Mouse (Mus musculus): ENCODE measurements around the gene Nppa.

DNA sequence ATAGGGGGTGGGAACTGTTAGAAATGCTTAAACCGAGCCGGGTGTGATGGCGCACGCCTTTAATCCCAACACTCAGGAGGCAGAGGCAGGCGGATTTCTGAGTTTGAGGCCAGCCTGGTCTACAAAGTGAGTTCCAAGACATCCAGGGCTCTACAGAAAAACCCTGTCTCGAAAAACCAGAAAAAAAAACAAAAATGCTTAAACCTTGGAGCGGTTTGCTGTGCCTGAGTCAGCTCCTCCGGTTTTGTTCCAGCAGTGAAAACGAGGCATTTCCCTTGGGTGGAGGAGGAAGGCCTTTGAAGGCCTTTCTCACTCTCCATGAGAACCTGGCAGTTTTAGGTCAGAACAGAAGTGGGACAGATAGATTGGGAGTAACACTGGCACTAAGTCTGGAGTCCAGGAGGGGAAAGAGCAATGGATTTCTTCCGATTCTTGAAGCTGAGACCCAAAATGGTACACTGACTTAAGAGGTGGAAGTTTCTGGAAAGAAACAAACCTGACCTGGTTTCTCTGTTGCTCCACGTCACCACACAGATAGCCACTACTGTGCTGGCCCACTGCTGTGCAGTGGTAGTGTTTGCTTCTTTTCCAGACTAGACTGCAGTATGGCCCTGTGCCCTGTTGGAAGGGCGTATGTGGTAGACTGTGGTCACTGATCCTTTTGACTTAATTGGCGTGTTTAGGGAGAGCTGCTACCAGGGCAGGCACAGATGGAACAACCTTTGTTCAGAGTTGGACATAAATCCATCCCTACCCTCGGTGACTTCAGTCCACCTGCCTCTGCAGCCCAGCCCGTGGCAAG lies 39.7 kb downstream of the Nppa start:
- TF ChIP-seq POLR2A (IDR thresholded peaks at IDR 0.05; ENCODE audit: extremely low read depth, insufficient read depth, low read length) (no peak), CTCF (IDR thresholded peaks at IDR 0.05; ENCODE audit: low read depth, low read length) (no peak)
